Mouse (Mus musculus) C2C12 (cell line): ENCODE measurements around the gene Ccdc146.

Source experiments
- CEBPB ChIP-seq: IDR thresholded peaks from one replicate; pipeline ENCODE4 v1.6.1; 2011; ENCODE audit warnings: low read depth, mild to moderate bottlenecking, control low read depth, moderate library complexity
- CTCF ChIP-seq: IDR thresholded peaks from one replicate; pipeline ENCODE4 v1.5.1; 2011; ENCODE audit not compliant: control insufficient read depth, insufficient read depth, insufficient read length
- MAX ChIP-seq: IDR thresholded peaks from one replicate; pipeline ENCODE4 v1.6.1; 2011; ENCODE audit warnings: mild to moderate bottlenecking, control low read depth
- MYOG ChIP-seq: IDR thresholded peaks from one replicate; pipeline ENCODE4 v1.6.1; 2011; ENCODE audit not compliant: control insufficient read depth, insufficient read length; ENCODE audit errors: extremely low read depth
- USF1 ChIP-seq: IDR thresholded peaks from one replicate; pipeline ENCODE4 v1.6.1; 2011; ENCODE audit warnings: low read depth, mild to moderate bottlenecking, control low read depth, moderate library complexity

GRCm38 (mm10) chr5:21384976-21385375 lies 39.5 kb downstream of the Ccdc146 start:
- TF ChIP-seq CTCF (no peak), USF1 (no peak), CEBPB (no peak), MYOG (no peak), MAX (no peak)
